Mouse (Mus musculus) stomach, embryonic 15.5 days (tissue): ENCODE data around the gene Foxn2. TPM values are rescaled to one million over a fixed set of nuclear protein-coding genes. Genes with fewer than 3 reads are reported as not detected.

Experiments used
- ATAC-seq: fragments of 200-750 bp; cut with Nextera tagmentation; 2 replicates; pipeline ENCODE4 v1.8.0; 2017; ENCODE audit warnings: low read depth, moderate number of reproducible peaks, moderate TSS enrichment; ENCODE audit not compliant: insufficient read depth, low FRiP score
- H3K27ac ChIP-seq: fragments of 300-500 bp; sonication (generic); 2 replicates; pipeline ENCODE4 v1.5.1; 2015; ENCODE audit warnings: mild to moderate bottlenecking, inconsistent platforms
- H3K27me3 ChIP-seq: fragments of 300-500 bp; sonication (generic); replicated peaks from 2 replicates; pipeline ENCODE4 v1.6.1; 2015; ENCODE audit warnings: inconsistent platforms
- H3K36me3 ChIP-seq: fragments of 300-500 bp; sonication (generic); 2 replicates; pipeline ENCODE4 v1.6.1; 2015; ENCODE audit warnings: inconsistent platforms
- H3K4me1 ChIP-seq: fragments of 300-500 bp; sonication (generic); 2 replicates; pipeline ENCODE4 v1.6.1; 2015; ENCODE audit warnings: inconsistent platforms
- H3K4me2 ChIP-seq: fragments of 300-500 bp; sonication (generic); 2 replicates; pipeline ENCODE4 v1.6.1; 2015; ENCODE audit warnings: mild to moderate bottlenecking, inconsistent platforms
- H3K4me3 ChIP-seq: fragments of 300-500 bp; sonication (generic); replicated peaks from 2 replicates; pipeline ENCODE4 v1.5.1; 2015; ENCODE audit warnings: inconsistent platforms
- H3K9ac ChIP-seq: fragments of 300-500 bp; sonication (generic); 2 replicates; pipeline ENCODE4 v1.6.1; 2015; ENCODE audit warnings: inconsistent platforms
- H3K9me3 ChIP-seq: fragments of 300-500 bp; sonication (generic); 2 replicates; pipeline ENCODE4 v1.6.1; 2016; ENCODE audit warnings: inconsistent platforms
- WGBS: fragments of 180-500 bp; shearing (Covaris S2); methylation state at CpG from one replicate; pipeline ENCODE4 v1.1.7; 2015; 5-methylcytosine and 5-hydroxymethylcytosine counted together
- polyA plus RNA-seq: library from polyadenylated mRNA; unstranded; fragments of >200 nt; fragmentation: Nextera tagmentation; extraction: Ambion mirVana; gene quantifications from 2 replicates; pipeline ENCODE4 v1.2.1, GENCODE M21; 2015

Foxn2 gene
- polyA plus RNA-seq: 16.8 and 17.8 TPM in 2 replicates

DNA sequence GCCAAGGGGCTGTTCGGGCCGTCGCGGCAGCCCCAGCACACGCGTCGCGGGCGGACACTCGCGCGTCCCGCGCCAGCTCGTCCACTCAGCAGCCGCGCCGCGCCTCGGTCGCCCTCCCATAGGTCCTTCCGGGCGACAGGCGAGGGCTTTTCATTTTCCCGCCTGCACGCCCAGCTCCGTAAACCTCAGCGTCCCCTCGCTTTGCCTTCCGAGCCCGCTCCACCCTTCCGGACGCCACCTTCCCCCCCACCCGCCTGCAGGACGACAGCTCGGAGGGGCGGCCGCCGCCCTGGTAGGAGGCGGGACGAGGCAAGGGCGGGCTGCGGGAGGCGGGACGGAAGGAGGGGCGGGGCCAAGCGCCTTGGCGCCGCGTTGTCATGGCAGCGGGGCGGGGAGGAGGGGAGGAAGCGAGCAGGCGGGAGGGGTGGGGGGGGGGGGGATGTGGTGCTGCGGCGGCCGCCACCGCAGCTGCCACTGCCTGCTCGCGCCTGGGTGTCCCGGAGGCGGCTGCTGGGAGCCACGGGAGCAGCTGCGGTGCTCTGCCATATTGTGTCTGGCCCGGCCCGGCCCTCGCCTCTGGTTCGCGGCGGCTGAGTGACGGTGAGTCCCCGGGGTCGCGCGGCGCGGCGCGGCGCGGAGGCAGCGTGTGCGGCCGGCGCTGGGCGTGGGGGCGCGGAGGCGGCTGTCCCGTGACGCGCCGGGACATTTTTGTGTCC lies at the start of gene Foxn2:
Gene Foxn2 (plus strand): TSS at position 427 of the 716 bp plus-strand sequence.
- Histone ChIP-seq H3K4me2 (peak within 1 kb of the TSS; percentile 77), H3K36me3 (no peaks in the 10 kb centered on the region), H3K9ac (peak within 1 kb of the TSS; percentile 94), H3K9me3 (no peaks in the 10 kb centered on the region), H3K27ac (peak within 1 kb of the TSS; percentile 93), H3K27me3 (no peaks in the 10 kb centered on the region), H3K4me3 (peak within 1 kb of the TSS; percentile 93), H3K4me1 (peaks cover 10% of the 10 kb centered on the region; the same call in 1 of the 2 replicates)
- peak; percentile 93 for ATAC-seq
- under 1% methylated on average over 69 of the region's 93 CpGs for WGBS

DNA sequence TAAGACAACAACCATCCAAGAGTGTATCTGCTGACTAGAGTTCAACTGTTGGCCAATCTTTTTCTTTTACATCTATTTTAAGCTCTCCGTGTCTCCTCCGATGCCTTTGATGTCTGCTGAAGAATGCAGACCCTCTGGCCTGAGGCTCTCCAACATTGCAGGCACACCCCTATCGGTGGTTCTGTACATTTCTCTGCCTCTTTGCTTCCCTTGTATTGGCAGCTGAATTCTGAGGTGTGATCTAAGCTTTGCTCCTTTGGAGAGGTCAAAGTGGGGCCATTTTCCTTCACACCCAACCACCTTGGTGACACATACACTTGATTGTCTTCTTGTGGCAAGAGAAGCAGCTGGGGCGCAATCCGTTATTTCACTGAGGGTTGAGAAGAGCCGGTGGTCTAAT lies 43.0 kb upstream of the Foxn2 start:
- 79% methylated on average over 6 of the region's 6 CpGs for WGBS
- no peak overlapping the region for H3K27ac ChIP-seq

DNA sequence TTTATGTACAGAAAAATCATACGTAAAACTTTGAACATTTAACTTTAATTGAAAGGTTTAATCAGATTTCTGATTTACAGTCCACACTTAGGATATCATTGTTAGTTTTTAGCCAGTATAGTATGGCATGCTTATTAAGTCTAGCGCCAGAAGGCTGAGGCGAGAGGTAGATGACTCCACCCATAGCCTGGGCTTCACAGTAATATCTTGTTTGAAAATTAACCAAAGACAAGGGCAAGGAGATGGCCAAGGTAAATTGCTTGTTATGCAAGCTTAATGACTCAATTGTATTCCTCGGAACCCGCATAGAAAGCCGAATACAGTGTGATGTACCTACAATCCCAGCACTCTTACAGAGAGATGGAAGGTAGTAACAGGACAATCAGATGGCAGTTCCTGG lies 42.4 kb upstream of the Foxn2 start:
- Histone ChIP-seq H3K4me2 (no peak overlapping the region), H3K4me1 (no peaks in the 10 kb centered on the region), H3K9me3 (no peaks in the 10 kb centered on the region), H3K4me3 (no peak overlapping the region), H3K36me3 (no peaks in the 10 kb centered on the region), H3K27ac (no peak overlapping the region), H3K27me3 (no peaks in the 10 kb centered on the region), H3K9ac (no peak overlapping the region)
- no peak for ATAC-seq
- WGBS: 90% methylated on average over 6 of the region's 6 CpGs

More for the DNA sequence above, 43.0 kb upstream of the Foxn2 start:
- Histone ChIP-seq H3K9ac (no peak overlapping the region), H3K4me3 (no peak overlapping the region), H3K4me1 (no peaks in the 10 kb centered on the region), H3K9me3 (no peaks in the 10 kb centered on the region), H3K36me3 (no peaks in the 10 kb centered on the region), H3K4me2 (no peak overlapping the region), H3K27me3 (no peaks in the 10 kb centered on the region)
- no peak for ATAC-seq

DNA sequence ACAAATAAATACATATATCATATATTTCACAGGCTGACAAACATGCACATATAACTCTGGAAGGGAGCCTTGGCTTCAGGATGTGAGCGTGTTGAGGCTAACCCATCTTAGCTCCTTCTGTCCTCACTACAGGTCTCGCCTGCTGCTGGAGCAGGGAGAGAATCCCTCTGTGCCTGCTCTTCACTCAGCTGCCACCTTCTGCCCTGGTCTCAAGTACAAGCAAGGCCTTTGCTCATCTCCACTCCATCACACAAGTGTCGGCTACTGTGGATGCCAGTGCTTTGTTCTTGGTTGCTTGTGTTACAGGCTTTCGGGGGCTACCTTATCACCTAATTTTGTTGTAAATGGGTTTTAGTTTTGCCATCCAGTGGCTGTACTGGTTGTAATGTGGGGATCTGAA lies 41.7 kb upstream of the Foxn2 start:
- H3K36me3 ChIP-seq: no peaks in the 10 kb centered on the region
- ATAC-seq: no peak
- H3K4me3 ChIP-seq: no peak overlapping the region
- no peak overlapping the region for H3K27ac ChIP-seq
- no peaks in the 10 kb centered on the region for H3K27me3 ChIP-seq
- 80% methylated on average over 4 of the region's 4 CpGs for WGBS
- no peaks in the 10 kb centered on the region for H3K4me1 ChIP-seq
- no peak overlapping the region for H3K9ac ChIP-seq
- no peaks in the 10 kb centered on the region for H3K9me3 ChIP-seq
- H3K4me2 ChIP-seq: no peak overlapping the region

DNA sequence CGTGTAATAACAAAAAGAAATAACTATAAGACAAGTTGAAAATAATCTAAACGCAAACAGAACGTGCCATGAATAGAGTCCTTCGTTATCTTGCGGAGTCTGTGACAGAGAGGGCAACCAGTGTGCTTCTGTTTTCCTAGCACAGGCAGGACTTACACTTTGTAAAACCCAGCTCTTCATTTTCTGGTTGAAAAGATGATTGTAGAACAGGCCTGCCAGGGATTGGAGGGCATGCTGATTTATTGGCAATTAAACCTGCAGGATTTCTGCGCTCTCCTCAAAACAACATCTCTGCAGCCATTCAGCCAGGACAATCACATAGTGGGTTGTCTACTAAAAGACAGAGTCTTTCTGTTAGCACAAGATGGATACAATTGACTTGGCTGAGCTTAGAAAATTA lies 40.4 kb upstream of the Foxn2 start:
- H3K9ac ChIP-seq: no peak overlapping the region
- no peaks in the 10 kb centered on the region for H3K27me3 ChIP-seq
- H3K4me1 ChIP-seq: no peaks in the 10 kb centered on the region
- H3K27ac ChIP-seq: no peak overlapping the region
- H3K36me3 ChIP-seq: no peaks in the 10 kb centered on the region
- H3K4me2 ChIP-seq: no peak overlapping the region
- ATAC-seq: no peak
- no peak overlapping the region for H3K4me3 ChIP-seq
- WGBS: 54% methylated on average over 6 of the region's 6 CpGs
- no peaks in the 10 kb centered on the region for H3K9me3 ChIP-seq

DNA sequence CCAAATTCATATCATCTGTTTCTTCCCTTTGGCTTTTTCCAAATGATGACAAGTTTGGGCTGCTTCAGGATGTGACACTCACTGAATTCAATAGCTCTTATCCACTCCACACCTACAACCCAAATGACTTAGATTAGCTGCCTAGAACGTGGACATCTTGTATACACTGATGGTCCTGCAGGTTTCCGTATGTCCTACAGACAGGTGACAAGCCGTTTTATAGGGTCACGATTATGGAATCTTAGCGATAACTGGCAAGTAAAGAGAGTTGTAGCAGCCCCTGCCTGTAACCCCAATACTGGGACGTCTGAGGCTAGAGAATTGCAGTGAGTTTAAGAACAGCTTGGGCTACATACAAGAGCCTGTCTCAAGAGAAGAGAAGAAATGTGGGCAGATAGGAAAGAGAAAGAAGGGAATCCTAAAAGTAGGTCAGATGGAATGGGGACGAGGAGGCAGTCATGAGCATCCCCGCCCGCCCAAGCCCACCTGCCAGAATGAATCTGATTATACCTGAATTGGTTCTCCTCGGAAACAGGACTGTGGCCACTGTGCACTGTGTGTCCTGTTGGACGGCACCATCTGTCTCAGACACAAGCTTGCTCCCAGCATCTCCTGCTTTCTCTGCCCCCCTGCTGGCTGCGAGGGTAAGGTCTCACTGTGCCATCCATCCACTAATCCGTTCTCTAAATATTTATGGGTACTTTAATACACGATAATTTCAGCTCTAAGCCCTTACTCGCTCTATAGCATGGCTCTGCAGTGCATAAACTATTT lies 39.6 kb upstream of the Foxn2 start:
- Histone ChIP-seq H3K4me3 (no peak overlapping the region), H3K4me1 (no peaks in the 10 kb centered on the region), H3K4me2 (no peak overlapping the region), H3K9ac (no peak overlapping the region), H3K27me3 (no peaks in the 10 kb centered on the region), H3K27ac (no peak overlapping the region), H3K9me3 (no peaks in the 10 kb centered on the region), H3K36me3 (no peaks in the 10 kb centered on the region)
- no peak for ATAC-seq
- WGBS: 62% methylated on average over 15 of the region's 15 CpGs

DNA sequence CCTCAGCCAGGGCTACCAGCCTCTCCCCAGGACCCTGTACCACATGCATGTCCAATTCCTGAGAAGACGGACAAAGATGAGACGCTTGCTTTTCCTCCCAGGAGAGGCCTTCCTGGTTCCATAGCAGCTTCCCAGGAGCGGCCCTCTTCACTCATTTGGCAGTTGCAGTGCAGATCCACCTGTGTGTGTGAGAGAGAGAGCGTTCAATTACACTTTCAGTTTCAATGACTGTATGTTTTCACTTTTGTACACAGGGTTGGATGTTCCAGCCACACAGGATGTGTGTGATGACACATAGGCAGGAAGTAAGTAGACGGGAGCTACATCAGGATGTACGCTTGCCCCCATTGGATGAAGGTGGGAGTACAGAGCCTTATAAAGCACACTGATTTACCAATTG lies 37.2 kb upstream of the Foxn2 start:
- H3K9me3 ChIP-seq: no peaks in the 10 kb centered on the region
- no peak for ATAC-seq
- WGBS: 76% methylated on average over 6 of the region's 6 CpGs

DNA sequence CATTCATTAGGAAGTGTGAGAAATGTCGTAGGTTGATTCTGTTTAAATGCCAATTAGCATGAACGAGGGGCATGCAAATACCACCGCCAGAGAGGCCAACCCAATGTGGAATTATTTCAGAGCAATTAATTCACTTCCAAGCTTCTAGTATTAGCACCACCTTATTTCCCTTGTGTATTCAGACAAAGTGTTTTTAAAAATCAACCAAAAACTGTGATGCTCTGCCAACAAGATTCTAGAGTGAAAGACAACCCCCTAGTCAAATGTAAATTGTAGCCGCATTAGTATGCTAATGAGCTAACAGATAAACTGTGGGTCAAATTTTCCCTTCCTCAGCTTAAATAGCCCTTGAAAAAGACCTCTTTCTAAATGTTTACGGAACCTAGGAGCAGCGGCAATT lies 36.0 kb upstream of the Foxn2 start:
- H3K4me3 ChIP-seq: no peak overlapping the region
- no peak for ATAC-seq
- H3K27ac ChIP-seq: no peak overlapping the region
- H3K9ac ChIP-seq: no peak overlapping the region
- H3K9me3 ChIP-seq: no peaks in the 10 kb centered on the region
- no peak overlapping the region; the same call in 1 of the 2 replicates for H3K4me2 ChIP-seq
- 22% methylated on average over 6 of the region's 6 CpGs for WGBS
- no peaks in the 10 kb centered on the region for H3K4me1 ChIP-seq
- H3K27me3 ChIP-seq: no peaks in the 10 kb centered on the region
- no peaks in the 10 kb centered on the region for H3K36me3 ChIP-seq

More for the DNA sequence above, 37.2 kb upstream of the Foxn2 start:
- no peak overlapping the region for H3K27ac ChIP-seq
- H3K4me1 ChIP-seq: no peaks in the 10 kb centered on the region
- no peaks in the 10 kb centered on the region for H3K27me3 ChIP-seq
- no peaks in the 10 kb centered on the region for H3K36me3 ChIP-seq
- H3K4me2 ChIP-seq: no peak overlapping the region
- H3K9ac ChIP-seq: no peak overlapping the region
- no peak overlapping the region for H3K4me3 ChIP-seq

DNA sequence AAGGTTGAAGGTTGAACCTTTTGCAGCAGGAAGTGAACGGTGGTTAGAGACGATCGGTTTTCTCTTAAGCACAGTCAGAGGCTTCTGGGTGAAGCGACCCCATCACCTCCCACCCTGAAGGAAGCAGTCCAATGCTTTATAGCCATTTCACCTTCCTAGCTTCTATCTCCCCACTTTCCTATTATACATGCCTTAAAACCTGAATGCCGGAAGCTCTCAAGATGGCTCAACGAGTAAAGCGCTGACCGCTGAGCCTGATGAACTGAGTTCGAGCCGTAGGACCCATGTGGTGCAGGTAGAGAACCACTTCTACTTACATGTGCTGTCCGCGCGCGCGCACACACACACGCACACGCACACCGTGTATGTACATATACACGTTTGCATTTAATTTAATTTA lies 35.4 kb upstream of the Foxn2 start:
- Histone ChIP-seq H3K27me3 (no peaks in the 10 kb centered on the region), H3K4me2 (peak overlapping the region; percentile 26), H3K27ac (no peak overlapping the region), H3K4me1 (no peaks in the 10 kb centered on the region), H3K4me3 (no peak overlapping the region), H3K9ac (no peak overlapping the region), H3K36me3 (no peaks in the 10 kb centered on the region), H3K9me3 (no peaks in the 10 kb centered on the region)
- ATAC-seq: no peak
- 34% methylated on average over 19 of the region's 19 CpGs for WGBS

DNA sequence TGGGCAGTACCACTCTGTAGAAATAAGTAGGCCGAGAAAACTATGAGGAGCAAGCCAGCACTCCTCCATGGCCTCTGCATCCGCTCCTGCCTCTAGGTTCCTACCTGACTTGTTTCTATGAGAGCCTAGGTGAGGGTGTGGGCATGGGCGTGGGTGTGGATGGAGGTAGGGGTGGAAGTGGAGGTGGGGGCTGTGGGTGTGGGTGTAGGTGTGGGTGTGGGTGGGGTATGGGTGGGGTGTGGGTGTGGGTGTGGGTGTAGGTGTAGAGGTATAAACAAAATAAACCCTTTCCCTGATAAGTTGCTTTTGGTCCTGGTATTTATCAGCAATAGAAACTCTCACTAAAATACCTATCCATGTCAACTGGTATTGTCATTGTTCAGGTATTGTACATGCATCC lies 30.8 kb upstream of the Foxn2 start:
- H3K9ac ChIP-seq: no peak overlapping the region
- WGBS: 91% methylated on average over 3 of the region's 3 CpGs
- no peaks in the 10 kb centered on the region for H3K27me3 ChIP-seq
- no peaks in the 10 kb centered on the region for H3K4me1 ChIP-seq
- H3K9me3 ChIP-seq: no peaks in the 10 kb centered on the region
- H3K36me3 ChIP-seq: no peaks in the 10 kb centered on the region
- no peak for ATAC-seq
- no peak overlapping the region for H3K4me2 ChIP-seq
- H3K27ac ChIP-seq: no peak overlapping the region
- no peak overlapping the region for H3K4me3 ChIP-seq

DNA sequence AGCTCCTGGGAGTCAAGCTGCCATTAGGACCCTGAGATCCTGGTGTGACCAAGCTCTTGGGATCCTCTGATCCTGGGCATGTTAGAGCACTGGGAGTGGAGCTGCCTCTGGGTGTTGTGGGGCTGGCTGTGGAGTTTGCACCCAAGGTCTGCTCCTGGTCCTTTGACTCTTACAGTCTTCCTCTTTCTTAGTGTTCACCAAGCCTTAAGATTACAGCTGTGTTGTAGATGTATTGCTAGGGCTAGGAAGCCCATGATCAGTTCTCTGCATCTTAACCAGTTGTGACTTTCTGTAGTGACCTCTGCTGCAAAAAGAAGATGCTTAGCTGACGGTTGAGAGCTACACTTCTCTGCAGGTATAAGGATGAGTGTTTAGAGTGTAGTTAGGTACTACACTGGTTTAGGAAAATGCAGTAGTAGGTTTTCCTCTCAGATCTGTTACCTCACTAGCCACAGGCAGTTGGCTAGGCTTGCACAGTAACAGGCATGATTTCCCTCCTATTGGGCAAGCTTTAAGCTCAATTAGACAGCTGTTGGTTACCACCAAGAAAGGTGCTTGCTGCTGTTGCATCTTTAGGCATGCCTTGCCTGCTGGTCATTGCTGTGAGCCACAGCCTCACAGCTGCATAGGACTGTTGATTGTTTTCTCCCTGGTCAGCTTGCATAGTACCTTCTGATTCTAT lies 27.2 kb upstream of the Foxn2 start:
- H3K27me3 ChIP-seq: no peaks in the 10 kb centered on the region
- H3K27ac ChIP-seq: no peak overlapping the region
- no peak for ATAC-seq
- WGBS: 85% methylated on average over 1 of the region's 1 CpGs
- H3K4me2 ChIP-seq: no peak overlapping the region
- H3K9ac ChIP-seq: no peak overlapping the region
- no peaks in the 10 kb centered on the region for H3K9me3 ChIP-seq
- H3K4me1 ChIP-seq: no peaks in the 10 kb centered on the region
- H3K36me3 ChIP-seq: no peaks in the 10 kb centered on the region
- no peak overlapping the region for H3K4me3 ChIP-seq

DNA sequence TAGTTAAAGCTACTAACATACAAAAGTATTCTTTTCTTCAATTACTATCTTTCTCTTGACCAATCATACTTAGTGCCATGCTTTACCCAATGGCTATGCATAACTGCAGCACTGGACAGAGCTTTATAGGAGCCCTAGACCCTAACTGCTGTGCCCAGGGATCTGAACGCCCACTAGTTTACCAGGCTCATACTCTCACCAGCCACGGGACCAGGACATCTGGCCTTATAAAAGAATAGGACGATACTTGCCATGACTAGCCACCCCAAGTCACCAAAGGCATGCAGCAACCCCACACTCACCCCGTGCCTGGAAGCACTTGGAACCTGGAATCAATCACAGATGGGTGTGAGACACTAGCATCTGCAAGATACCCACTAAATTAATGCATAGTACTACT lies 20.1 kb upstream of the Foxn2 start:
- Histone ChIP-seq H3K36me3 (no peaks in the 10 kb centered on the region), H3K9ac (no peak overlapping the region), H3K4me3 (no peak overlapping the region), H3K9me3 (no peaks in the 10 kb centered on the region), H3K27me3 (no peaks in the 10 kb centered on the region), H3K27ac (no peak overlapping the region), H3K4me2 (no peak overlapping the region), H3K4me1 (no peaks in the 10 kb centered on the region)
- 83% methylated on average over 4 of the region's 4 CpGs for WGBS
- no peak for ATAC-seq
